ENCODE assay signal across 1 mouse cellular context in genomic region chr5:134948085-134948439, GRCm38 (mm10).
TF ChIP-seq lines count a peak whose summit lies in the region.

No protein-coding gene starts in this region.

TF ChIP-seq in ES-E14, 5 proteins besides CTCF, POLR2A, EP300 and RAD21:
- TF ChIP-seq HCFC1 (IDR thresholded peaks at IDR 0.05; ENCODE audit: borderline replicate concordance, insufficient read depth, low read length) (no peak), CHD2 (IDR thresholded peaks at IDR 0.05; ENCODE audit: low read depth, low read length) (no peak), MAFK (IDR thresholded peaks at IDR 0.05; ENCODE audit: insufficient read depth, low read depth, low read length) (no peak)
